Mouse (Mus musculus) E14TG2a.4 (cell line): ENCODE data around the gene Sept1.

Experiments used
- CTCF ChIP-seq: conservative IDR thresholded peaks from 2 replicates; pipeline ENCODE4 v1.5.1; 2014; ENCODE audit warnings: low read length
- NANOG ChIP-seq: IDR thresholded peaks from 2 replicates; pipeline ENCODE4 v1.6.1; 2014; ENCODE audit warnings: borderline replicate concordance, low read length, mixed read lengths
- POU5F1 ChIP-seq: IDR thresholded peaks from 2 replicates; pipeline ENCODE4 v1.6.1; 2014; ENCODE audit warnings: low read length, borderline replicate concordance

DNA sequence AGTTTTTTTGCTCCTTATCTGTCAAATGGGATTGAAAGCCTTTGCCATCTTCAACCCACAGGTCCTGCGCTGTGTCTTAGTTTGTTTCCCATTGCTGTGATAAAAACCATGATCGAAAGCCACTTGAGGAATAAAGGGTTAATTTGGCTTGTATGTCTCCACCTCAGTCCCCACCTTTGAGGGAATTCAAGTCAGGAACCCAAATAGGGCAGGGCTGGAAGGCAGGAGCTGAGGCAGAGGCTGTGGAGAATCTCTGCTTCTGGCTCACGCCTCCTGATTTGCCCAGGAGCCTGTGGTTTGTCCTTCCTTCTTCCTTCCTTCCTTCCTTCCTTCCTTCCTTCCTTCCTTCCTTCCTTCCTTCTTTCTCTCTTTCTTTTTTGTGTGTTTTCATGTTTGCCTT lies 9.8 kb downstream of the Sept1 start:
- TF ChIP-seq CTCF (no peak), POU5F1 (no peak), NANOG (no peak)
